Mouse (Mus musculus) hindbrain, embryonic 12.5 days (tissue): ENCODE measurements around the gene Sec24b. TPM values are rescaled to one million over a fixed set of nuclear protein-coding genes. Genes with fewer than 3 reads are reported as not detected.

Source experiments
- ATAC-seq: fragments of 200-750 bp; cut with Nextera tagmentation; 2 replicates; pipeline ENCODE4 v1.8.0; 2017; ENCODE audit warnings: moderate TSS enrichment; ENCODE audit not compliant: low FRiP score
- H3K27ac ChIP-seq: fragments of 300-500 bp; sonication (generic); 2 replicates; pipeline ENCODE4 v1.5.1; 2016; ENCODE audit warnings: mild to moderate bottlenecking
- H3K27me3 ChIP-seq: fragments of 300-500 bp; sonication (generic); 2 replicates; pipeline ENCODE4 v1.6.1; 2016; ENCODE audit warnings: mild to moderate bottlenecking
- H3K36me3 ChIP-seq: fragments of 300-500 bp; sonication (generic); 2 replicates; pipeline ENCODE4 v1.6.1; 2016; ENCODE audit warnings: mild to moderate bottlenecking
- H3K4me1 ChIP-seq: fragments of 300-500 bp; sonication (generic); 2 replicates; pipeline ENCODE4 v1.6.1; 2016
- H3K4me2 ChIP-seq: fragments of 300-500 bp; sonication (generic); replicated peaks from 2 replicates; pipeline ENCODE4 v1.6.1; 2016; ENCODE audit warnings: mild to moderate bottlenecking
- H3K4me3 ChIP-seq: fragments of 300-500 bp; sonication (generic); 2 replicates; pipeline ENCODE4 v1.5.1; 2016; ENCODE audit warnings: mild to moderate bottlenecking
- H3K9ac ChIP-seq: fragments of 300-500 bp; sonication (generic); 2 replicates; pipeline ENCODE4 v1.6.1; 2016; ENCODE audit warnings: mild to moderate bottlenecking, moderate library complexity
- H3K9me3 ChIP-seq: fragments of 300-500 bp; sonication (generic); replicated peaks from 2 replicates; pipeline ENCODE4 v1.6.1; 2016; ENCODE audit warnings: mild to moderate bottlenecking
- WGBS: fragments of 180-500 bp; shearing (Covaris S2); methylation state at CpG from one replicate; pipeline ENCODE4 v1.1.7; 2016; 5-methylcytosine and 5-hydroxymethylcytosine counted together
- polyA plus RNA-seq: library from polyadenylated mRNA; unstranded; fragments of >200 nt; fragmentation: Nextera tagmentation; extraction: Ambion mirVana; gene quantifications from 2 replicates; pipeline ENCODE4 v1.2.1, GENCODE M21; 2016

Gene Sec24b
- polyA plus RNA-seq, 1 experiment from 2014 or later, result 36.8 TPM

DNA sequence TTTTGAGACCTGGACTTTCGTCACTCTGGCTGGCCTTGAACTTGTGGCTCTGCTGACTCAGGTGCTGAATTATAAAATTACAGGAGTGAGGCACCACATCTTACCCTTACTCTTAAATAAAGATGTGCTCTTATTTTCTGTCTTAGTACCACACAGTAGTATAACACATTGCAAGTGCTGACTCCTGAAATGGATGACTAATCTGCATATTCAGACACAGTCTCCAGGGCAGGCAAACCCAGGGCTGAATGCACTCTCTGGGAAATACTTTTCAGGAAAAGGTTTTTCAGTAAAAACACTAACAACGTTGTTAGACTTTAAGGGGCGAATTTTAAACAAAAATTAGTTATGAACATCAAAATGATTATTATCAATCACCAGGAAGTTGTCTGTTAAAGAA lies 64.0 kb downstream of the Sec24b start:
- Histone ChIP-seq H3K36me3 (peaks cover 92% of the 10 kb centered on the region), H3K4me1 (no peaks in the 10 kb centered on the region), H3K4me2 (no peak overlapping the region), H3K9me3 (no peaks in the 10 kb centered on the region), H3K4me3 (no peak overlapping the region), H3K9ac (no peak overlapping the region), H3K27ac (no peak overlapping the region), H3K27me3 (no peaks in the 10 kb centered on the region)
- ATAC-seq, result no peak
- WGBS, result 82% methylated on average over 3 of the region's 3 CpGs

DNA sequence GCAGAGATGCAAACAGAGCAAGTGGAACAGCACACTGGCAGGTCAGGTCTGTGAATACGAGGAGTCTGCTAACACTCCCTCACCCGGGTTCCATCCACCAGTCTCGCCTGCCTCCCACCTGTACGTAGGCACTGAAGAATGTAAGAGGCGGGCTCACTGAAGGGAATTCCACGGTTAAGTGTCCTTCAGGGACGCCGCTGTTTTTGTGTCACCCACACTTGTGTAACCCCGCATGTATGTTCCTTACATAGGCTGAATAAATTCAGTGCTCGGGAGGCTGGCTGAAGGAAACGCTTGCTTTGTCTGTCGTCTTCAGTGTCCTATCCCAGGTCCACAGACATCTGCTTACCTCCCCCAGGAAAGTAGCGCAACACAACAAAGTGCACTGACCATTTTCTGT lies 74.1 kb downstream of the Sec24b start:
- Histone ChIP-seq H3K4me2 (no peak overlapping the region), H3K36me3 (peaks cover 90% of the 10 kb centered on the region), H3K27me3 (no peaks in the 10 kb centered on the region), H3K9ac (no peak overlapping the region), H3K9me3 (no peaks in the 10 kb centered on the region), H3K4me3 (no peak overlapping the region), H3K4me1 (no peaks in the 10 kb centered on the region), H3K27ac (no peak overlapping the region)
- no peak for ATAC-seq
- WGBS, result 93% methylated on average over 13 of the region's 13 CpGs

DNA sequence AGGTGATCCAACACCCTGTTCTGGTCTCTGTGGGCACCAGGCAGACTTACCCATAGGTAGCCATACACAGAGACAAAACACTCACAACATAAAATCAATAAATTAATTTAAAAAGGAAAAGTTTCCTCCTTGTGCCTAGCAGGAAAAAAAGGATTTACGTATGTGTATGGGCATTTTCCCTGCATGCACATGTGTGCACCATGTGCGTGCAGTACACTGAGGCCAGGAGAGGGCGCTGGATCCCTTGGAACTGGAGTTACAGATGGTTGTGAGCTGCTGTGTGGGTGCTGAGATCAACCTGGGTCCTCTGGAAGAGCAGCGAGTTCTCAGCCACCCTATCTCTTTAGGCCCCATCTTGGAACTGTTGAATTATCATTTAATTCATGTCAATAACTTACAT lies 76.0 kb downstream of the Sec24b start:
- Histone ChIP-seq H3K4me3 (no peak overlapping the region), H3K36me3 (peaks cover 81% of the 10 kb centered on the region), H3K27ac (no peak overlapping the region), H3K27me3 (no peaks in the 10 kb centered on the region), H3K4me1 (no peaks in the 10 kb centered on the region), H3K4me2 (no peak overlapping the region), H3K9ac (no peak overlapping the region), H3K9me3 (no peaks in the 10 kb centered on the region)
- ATAC-seq, result no peak
- WGBS, result 86% methylated on average over 4 of the region's 4 CpGs

DNA sequence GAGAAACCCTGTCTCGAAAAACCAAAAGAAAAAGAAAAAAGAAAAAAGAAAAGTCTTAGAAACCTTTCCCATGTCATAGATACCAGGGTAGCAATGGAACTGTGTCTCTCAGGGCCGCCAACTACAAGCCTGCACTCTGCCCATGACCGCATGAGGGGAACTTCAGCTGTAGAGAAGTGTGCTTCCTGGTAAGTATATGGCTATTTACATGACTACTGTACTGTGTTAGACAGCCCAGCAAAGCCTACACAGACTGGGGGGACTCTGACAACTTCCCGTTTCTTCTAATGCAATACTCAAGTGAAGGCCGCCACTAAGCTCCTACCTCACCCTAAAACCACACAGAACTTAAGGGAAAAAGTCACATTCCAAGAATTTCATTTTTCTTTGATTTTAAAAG lies 76.6 kb downstream of the Sec24b start:
- Histone ChIP-seq H3K27ac (no peak overlapping the region), H3K9me3 (no peaks in the 10 kb centered on the region), H3K4me1 (no peaks in the 10 kb centered on the region), H3K36me3 (peaks cover 75% of the 10 kb centered on the region), H3K4me3 (no peak overlapping the region), H3K9ac (no peak overlapping the region), H3K27me3 (no peaks in the 10 kb centered on the region), H3K4me2 (no peak overlapping the region)
- 95% methylated on average over 5 of the region's 5 CpGs for WGBS
- no peak for ATAC-seq

DNA sequence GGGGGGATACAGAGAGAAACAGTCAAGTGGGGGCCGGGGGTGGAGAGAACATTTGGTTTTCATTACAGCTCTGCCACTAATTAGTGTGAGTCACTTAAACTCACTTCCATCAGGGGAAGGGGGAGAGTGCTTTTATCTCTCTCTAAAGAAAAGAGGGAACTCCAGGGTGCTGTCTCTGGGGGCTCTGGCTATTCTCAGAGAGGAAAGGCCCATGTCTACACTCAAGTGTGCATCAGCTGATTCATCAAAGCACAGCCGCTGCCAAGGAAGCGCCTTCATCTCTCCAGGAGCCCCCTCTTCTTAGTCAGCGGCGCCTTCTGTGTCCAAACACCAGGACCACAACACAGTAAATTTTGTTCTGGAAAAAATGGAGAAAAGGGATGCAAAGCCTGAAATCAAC lies 79.1 kb downstream of the Sec24b start:
- H3K9me3 ChIP-seq, result no peaks in the 10 kb centered on the region
- 65% methylated on average over 5 of the region's 5 CpGs for WGBS
- no peak overlapping the region for H3K27ac ChIP-seq
- no peak for ATAC-seq
- H3K4me3 ChIP-seq, result no peak overlapping the region
- H3K4me1 ChIP-seq, result no peaks in the 10 kb centered on the region
- H3K9ac ChIP-seq, result no peak overlapping the region
- H3K4me2 ChIP-seq, result no peak overlapping the region
- H3K27me3 ChIP-seq, result no peaks in the 10 kb centered on the region
- peaks cover 50% of the 10 kb centered on the region for H3K36me3 ChIP-seq

DNA sequence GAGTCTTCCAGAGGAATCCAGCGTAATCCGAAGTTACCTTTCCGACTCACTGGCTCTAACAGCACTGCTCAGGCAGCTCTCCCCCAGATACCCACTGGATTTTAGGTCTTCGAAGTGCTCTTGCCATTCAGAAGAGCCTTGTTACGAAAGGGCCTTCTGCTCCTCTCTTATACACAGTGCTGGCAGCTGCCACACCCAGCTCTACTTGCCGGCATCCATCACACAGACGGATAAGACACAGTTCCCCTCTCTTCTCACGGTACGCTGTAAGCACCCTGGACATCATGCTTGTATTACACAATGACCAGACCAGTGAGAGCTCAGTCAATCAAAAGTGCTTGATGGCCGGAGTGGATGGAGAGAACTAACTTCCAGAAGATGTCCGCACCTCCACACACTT lies 79.6 kb downstream of the Sec24b start:
- Histone ChIP-seq H3K36me3 (peaks cover 45% of the 10 kb centered on the region), H3K4me3 (no peak overlapping the region), H3K9me3 (no peaks in the 10 kb centered on the region), H3K9ac (no peak overlapping the region), H3K27ac (no peak overlapping the region), H3K27me3 (no peaks in the 10 kb centered on the region), H3K4me1 (no peaks in the 10 kb centered on the region), H3K4me2 (no peak overlapping the region)
- no peak for ATAC-seq
- WGBS, result 91% methylated on average over 11 of the region's 11 CpGs

DNA sequence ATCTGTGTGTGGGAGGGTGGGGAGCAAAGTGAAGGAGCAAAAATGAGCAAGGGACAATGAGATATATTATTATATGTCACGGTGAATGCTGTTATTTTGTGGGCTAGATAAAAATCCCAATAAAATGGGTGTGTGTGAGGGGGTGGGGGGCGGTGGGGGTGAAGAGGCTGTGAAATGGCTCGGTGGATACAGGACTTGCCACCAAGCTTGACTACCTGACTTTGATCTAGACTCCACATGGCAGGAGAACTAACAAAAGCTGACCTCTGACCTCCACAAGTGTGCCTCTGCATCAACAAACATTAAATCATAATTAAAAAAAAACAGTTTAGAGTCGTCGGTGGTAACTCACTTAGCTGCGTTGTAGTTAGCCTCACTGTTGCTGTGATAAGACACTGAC lies 81.8 kb downstream of the Sec24b start:
- no peak overlapping the region for H3K4me2 ChIP-seq
- WGBS, result 66% methylated on average over 6 of the region's 6 CpGs
- H3K4me3 ChIP-seq, result no peak overlapping the region
- H3K27me3 ChIP-seq, result no peaks in the 10 kb centered on the region
- no peak overlapping the region for H3K9ac ChIP-seq
- no peak overlapping the region for H3K27ac ChIP-seq
- no peaks in the 10 kb centered on the region for H3K4me1 ChIP-seq
- peaks cover 24% of the 10 kb centered on the region for H3K36me3 ChIP-seq
- H3K9me3 ChIP-seq, result no peaks in the 10 kb centered on the region
- ATAC-seq, result no peak

DNA sequence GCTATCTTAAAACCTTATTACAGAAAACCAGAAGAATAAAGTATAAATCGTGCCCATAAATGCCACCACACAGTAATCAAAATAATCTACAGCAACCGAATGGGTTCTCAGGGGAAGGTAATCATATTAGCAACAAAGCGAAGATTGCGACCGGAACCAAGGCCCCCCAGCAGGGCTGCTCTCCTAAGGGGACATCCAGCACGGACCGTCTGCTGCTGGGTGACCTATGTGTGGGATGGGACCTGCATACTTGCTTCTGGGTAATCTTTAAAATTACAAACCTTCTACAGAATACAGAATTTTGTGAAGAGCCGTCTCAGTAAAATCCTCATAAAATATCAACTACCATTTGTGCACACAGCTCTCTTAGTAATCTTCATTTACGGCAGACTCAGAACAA lies 82.6 kb downstream of the Sec24b start:
- H3K9me3 ChIP-seq, result no peaks in the 10 kb centered on the region
- H3K4me3 ChIP-seq, result no peak overlapping the region
- 89% methylated on average over 9 of the region's 9 CpGs for WGBS
- no peak overlapping the region for H3K9ac ChIP-seq
- H3K4me1 ChIP-seq, result no peaks in the 10 kb centered on the region
- no peak for ATAC-seq
- no peaks in the 10 kb centered on the region for H3K27me3 ChIP-seq
- H3K36me3 ChIP-seq, result peaks cover 19% of the 10 kb centered on the region
- H3K4me2 ChIP-seq, result no peak overlapping the region
- no peak overlapping the region for H3K27ac ChIP-seq

DNA sequence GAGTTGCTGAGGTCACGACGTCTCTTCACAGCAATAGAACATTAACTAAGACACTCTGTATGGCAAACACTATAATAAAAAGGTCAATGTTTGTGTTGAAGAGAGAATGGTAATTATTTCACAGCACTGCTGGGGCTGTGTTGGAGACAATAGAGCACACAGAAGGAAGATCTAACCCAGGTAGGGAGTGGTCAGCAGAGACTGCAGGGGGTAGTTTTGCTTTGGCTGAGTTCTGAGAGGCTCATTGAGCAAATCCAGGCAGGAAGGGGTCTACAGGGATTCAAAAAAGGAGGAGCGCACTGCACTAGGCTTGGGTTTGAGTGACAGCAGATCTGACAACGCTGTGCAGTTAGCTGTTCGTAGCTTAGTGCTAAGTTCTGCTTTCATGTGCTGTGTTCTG lies 85.0 kb downstream of the Sec24b start:
- 88% methylated on average over 5 of the region's 5 CpGs for WGBS
- no peak for ATAC-seq

DNA sequence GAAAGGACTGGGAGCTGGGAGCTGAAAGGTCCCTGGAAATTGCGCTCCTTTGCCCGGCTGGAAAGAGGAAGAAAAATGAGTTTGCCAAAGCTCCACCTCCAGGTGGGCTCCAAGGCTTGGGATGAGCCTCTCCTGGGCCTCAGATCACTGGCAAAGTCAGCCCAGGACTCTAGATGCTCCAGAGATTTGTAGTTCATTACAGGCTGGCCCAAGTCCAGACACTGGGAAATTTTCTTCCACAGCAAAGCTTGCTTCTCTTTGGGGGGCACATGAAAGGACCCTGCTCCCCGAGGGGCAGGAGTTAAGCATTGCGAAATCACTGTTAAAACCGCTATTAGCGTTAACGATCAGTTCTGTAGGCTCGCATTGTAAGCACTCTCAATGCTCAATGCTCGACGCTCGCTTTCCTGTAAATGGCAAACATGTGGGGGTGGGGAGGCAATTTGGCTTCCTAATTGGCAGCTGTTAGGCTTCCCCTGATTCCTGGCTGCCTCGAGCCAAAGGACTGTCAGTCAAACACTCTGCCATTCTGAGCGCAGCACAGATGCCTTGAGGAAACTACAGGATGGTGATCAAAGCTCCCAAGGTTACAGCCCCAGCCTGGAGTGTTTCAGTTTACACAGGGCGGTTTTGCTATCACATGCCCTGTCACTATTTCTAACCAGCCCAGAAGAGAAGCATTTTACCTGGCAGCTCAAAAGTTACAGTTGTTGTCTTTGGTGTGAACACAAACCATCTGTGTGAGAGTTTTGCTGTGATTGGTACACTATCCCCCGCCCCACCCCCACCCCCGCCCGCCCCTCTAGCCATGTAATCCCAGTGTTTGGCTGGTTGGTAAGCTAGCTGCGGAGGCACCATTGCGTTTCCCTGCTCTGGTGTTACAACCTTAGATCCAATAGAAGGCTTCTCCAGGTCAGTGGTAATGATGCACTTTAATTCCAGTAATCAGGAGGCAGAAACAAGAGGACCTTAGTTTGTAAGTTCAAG lies 90.5 kb downstream of the Sec24b start:
- peak overlapping the region; percentile 59 for H3K4me3 ChIP-seq
- peak overlapping the region; percentile 100 for H3K4me2 ChIP-seq
- peak; percentile 78 for ATAC-seq
- peaks cover 22% of the 10 kb centered on the region for H3K4me1 ChIP-seq
- H3K27ac ChIP-seq, result no peak overlapping the region
- no peak overlapping the region for H3K9ac ChIP-seq
- peaks cover 26% of the 10 kb centered on the region for H3K27me3 ChIP-seq
- no peaks in the 10 kb centered on the region for H3K36me3 ChIP-seq
- 16% methylated on average over 19 of the region's 19 CpGs for WGBS
- no peaks in the 10 kb centered on the region for H3K9me3 ChIP-seq

More for the DNA sequence above, 85.0 kb downstream of the Sec24b start:
- Histone ChIP-seq H3K27me3 (peaks cover 4% of the 10 kb centered on the region; the same call in 1 of the 2 replicates), H3K36me3 (no peaks in the 10 kb centered on the region), H3K9ac (no peak overlapping the region), H3K9me3 (no peaks in the 10 kb centered on the region), H3K4me2 (no peak overlapping the region), H3K4me3 (no peak overlapping the region), H3K4me1 (no peaks in the 10 kb centered on the region), H3K27ac (no peak overlapping the region)

DNA sequence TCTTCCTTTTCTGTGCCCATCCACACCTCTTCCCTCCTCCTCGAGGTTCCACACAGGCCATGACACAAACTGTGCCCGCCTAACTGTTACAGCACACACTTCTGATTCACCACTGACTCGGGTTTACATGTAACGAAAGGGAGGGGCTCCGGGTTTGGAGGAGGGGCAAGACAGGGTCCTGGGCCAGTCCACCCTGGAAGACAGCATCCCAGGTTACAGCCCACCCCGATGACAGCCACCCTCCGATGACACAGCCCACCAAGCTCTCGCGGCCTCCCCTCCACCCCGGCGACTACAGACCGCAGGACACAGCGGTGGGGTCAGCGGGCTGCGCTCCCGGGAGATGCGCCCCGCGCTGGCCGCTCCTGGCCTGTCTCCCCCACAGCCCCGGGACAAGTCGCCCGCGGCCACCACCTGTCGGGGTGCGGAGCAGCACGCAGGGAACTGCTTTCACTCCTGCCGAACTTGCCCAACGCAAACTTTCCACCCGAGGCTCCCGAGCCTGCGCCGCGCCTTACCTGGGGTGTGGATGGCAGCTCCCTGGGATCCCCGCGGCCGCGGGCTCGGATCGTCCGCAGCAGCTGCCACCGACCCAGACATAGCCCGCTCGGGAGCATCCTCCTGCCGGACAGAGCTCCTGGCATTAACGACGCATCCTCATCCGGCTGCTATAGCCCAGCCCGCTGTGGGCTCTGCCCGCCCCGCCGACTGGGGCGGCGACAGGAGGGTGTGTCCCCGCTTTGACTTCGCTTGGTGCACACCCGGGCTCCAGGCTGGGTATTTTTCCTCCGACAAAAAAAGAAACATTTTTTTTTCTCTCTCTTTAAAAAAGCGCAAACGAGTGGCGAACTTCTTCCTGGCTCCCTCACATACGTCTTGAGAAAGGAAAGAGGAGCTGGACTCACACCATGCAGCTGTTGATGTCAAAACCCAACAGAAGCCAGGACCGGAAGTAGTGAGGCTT lies 91.6 kb downstream of the Sec24b start, which contains the start of gene Mcub:
Mcub (minus strand) TSS at position 775 of the 964 bp plus-strand sequence.
- Histone ChIP-seq H3K4me1 (peaks cover 22% of the 10 kb centered on the region), H3K9ac (peak within 1 kb of the TSS; percentile 62), H3K27me3 (peaks cover 26% of the 10 kb centered on the region), H3K27ac (no peak within 1 kb of the TSS), H3K4me3 (peak within 1 kb of the TSS; percentile 59), H3K9me3 (no peaks in the 10 kb centered on the region), H3K4me2 (peak within 1 kb of the TSS; percentile 100), H3K36me3 (no peaks in the 10 kb centered on the region)
- ATAC-seq, result peak; percentile 74
- WGBS, result under 1% methylated on average over 63 of the region's 63 CpGs

DNA sequence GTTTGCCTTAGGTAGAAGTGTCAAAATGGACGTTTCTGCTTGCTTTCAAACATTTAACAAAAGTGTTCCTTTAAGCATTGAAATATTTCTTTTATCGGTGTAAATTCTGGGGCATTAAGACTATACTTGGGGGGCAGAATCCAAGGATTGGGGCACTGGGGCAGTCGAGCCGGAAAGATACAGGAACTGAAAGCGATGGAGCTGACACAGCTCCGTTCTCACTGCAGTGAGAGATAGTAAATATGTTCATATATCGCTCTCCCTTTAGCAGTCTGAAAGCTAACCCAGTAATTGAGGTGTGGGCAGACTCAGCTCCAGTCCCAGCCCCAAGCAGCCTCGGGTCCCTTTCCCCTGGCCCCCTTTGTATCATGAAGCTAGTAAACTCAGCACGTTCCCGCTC lies 92.3 kb downstream of the Sec24b start:
- peak overlapping the region; percentile 59 for H3K4me3 ChIP-seq
- H3K4me2 ChIP-seq, result peak overlapping the region; percentile 100
- no peak overlapping the region for H3K27ac ChIP-seq
- H3K9me3 ChIP-seq, result no peaks in the 10 kb centered on the region
- no peak overlapping the region for H3K9ac ChIP-seq
- ATAC-seq, result peak; percentile 20; the same call in 1 of the 2 replicates
- peaks cover 26% of the 10 kb centered on the region for H3K27me3 ChIP-seq
- 40% methylated on average over 10 of the region's 10 CpGs for WGBS
- H3K4me1 ChIP-seq, result peaks cover 22% of the 10 kb centered on the region
- H3K36me3 ChIP-seq, result no peaks in the 10 kb centered on the region
